Mouse (Mus musculus) cortical plate, adult 2 months (tissue): ENCODE measurements at regions not wholly inside any gene's neighbourhood (a gene's known extent, or its start where the extent isn't known, plus 50 kb on each side); places are given as distances from the start of the nearest gene placed in this dataset.

ENCODE experiments used
- CTCF ChIP-seq: fragments of 200-500 bp; IDR thresholded peaks from 2 replicates; pipeline ENCODE4 v1.5.1; 2011; ENCODE audit warnings: mild to moderate bottlenecking, control low read depth, low read length; ENCODE audit not compliant: insufficient read depth; ENCODE audit errors: extremely low read depth
- POLR2A ChIP-seq: fragments of 200-500 bp; IDR thresholded peaks from 2 replicates; pipeline ENCODE4 v1.6.1; 2011; ENCODE audit warnings: mild to moderate bottlenecking, low read length, control low read depth; ENCODE audit not compliant: insufficient read depth; ENCODE audit errors: extremely low read depth

GRCm38 (mm10) chrX:11940246-11940645 is 219.9 kb downstream of the Bcor start:
- TF ChIP-seq POLR2A, result no peak
- TF ChIP-seq CTCF, result no peak
